Mouse (Mus musculus): ENCODE measurements around the gene Gm49450.

Gene Gm49450

DNA sequence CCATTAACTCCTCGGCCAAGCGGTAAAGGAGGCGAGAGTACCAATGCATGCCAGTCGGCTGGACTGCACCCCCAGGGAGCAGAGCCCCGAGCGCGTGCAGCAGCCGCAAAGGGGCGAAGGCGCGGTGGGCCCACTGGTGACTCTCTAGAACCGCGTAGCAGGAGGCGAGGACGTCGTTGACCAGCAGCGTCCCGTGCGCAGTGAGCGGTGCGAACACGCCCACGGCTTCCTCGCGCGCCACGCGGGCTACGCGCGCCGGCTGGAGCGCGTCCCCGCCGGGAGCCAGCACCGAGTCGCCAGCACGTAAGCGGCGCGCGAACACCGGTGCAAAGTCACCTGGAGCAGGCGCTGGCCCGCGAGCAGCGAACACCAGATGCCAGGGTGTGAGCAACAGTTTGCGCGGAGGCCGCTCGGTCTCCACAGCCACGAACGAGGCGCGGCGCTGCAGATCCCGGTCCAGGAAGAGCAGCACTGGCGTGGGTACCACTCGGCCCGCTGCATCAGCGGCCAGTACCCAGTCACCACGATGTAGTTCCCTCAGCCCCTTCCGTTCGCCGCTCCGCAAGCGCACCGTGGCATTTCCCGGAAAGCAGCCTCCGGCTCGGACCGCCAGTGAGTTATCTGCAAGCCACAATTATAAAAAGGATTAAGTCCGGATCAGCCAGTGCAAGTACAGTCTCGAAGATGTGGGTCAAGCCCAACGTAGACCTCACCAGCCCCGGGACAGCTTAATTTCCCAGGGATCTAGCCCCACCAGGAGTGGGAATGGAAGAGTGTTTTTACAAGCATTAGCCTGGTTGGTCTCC lies 59.2 kb downstream of the Gm49450 start, which contains the start of gene Rhebl1:
Rhebl1 (minus strand) TSS at position 601 of the 806 bp plus-strand sequence.
- DNase-seq (ENCODE audit: low read depth, low spot score) = no peak

DNA sequence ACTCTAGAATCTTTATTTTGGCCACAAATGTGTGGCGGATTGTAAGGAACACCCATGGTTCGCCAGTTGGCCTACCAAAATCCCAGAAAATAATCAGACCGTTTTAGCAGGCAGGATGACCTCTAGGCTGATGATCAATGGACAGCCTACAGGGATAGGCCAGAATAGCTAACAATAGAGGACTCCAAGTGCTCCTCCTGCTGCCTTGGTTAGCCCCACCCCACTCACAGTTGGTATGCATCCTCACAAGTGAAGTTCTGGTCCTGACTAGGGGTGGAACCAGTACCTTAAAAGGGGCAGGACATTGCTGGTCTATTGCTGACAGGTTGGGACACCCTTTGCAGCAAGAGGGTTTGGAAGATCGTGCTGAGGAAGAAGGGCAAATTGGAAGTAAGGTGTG lies 60.3 kb downstream of the Gm49450 start:
- peak; percentile 68 for DNase-seq (ENCODE audit: low read depth, low spot score)

DNA sequence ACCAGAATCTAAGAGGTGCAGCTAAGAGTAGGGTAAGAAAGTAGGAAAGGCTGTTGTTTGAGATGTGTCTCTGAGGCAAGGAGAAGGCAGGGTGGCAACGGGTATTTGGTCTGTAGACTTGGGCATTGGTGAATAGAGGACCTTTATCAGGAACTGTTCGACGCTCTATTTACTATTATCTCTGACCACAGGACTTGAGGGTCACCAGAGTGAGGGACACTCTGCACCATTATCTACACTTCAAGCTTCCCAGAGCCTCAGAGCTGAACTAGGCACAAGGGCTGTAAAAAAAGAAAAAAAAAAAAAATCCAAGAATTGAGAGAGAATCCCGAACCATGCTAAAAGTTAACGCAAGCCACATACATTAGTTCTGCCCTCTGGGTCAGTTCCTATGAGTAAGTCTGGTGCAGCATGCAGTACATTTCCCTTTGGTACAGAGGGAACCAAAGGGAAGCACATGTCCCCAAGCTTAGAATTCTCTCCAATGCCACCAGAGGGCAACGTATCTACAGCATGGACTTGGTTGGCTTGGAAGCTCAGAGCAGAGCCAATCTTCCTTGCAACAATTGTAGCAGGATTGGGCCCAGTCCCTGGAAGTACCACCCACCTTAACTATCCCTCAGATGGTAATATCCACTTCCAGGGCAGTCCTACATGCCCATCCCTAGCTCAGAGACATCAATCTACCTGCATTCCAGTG lies 61.3 kb downstream of the Gm49450 start:
- DNase-seq (ENCODE audit: low read depth, low spot score) = peak; percentile 87

DNA sequence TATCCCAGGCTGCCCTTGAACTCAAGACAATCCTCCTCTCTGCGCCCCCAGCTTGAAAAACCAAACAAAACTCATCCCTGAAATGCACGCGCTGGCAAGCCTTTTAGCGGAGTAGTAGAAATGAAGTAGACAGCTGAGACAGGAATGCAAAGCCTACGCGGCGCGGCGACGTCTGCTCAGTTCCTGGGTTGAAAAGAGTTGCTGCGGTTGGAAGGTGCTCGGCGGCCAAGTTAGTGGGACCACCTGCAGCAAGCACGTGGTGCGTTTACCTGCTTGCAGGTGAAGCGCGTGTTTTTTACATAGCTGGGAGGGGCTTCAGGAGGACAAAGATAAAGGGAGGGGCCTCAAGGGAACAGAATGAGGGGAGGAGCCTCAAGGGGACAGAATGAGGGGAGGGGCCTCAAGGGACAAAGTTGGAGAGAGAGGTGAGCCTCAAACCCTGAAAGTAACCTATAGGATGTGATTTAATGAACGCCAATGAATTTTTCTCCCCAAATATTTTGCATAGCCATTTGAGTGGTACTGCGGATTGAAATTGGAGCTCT lies 62.1 kb downstream of the Gm49450 start:
- peak; percentile 90 for DNase-seq (ENCODE audit: low read depth, low spot score)

DNA sequence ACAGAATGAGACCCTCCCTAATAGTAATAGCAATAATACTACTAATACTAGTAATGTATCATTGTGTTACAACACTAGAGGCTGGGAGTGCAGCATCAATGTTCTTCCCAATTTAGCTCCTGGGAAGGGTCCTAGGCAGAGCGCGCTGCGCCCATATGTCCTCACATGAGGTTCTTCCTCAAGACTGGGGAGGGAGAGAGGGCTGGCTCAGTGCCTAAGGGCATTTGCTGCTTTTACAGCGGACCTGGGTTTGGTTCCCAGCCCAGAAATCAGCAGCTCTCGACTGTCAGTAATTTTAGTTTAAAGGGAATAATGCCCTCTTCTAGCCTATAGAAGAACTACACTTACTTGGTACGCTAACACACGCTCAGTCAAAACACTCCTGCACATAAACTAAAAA lies 65.8 kb downstream of the Gm49450 start:
- DNase-seq (ENCODE audit: low read depth, low spot score) = no peak

DNA sequence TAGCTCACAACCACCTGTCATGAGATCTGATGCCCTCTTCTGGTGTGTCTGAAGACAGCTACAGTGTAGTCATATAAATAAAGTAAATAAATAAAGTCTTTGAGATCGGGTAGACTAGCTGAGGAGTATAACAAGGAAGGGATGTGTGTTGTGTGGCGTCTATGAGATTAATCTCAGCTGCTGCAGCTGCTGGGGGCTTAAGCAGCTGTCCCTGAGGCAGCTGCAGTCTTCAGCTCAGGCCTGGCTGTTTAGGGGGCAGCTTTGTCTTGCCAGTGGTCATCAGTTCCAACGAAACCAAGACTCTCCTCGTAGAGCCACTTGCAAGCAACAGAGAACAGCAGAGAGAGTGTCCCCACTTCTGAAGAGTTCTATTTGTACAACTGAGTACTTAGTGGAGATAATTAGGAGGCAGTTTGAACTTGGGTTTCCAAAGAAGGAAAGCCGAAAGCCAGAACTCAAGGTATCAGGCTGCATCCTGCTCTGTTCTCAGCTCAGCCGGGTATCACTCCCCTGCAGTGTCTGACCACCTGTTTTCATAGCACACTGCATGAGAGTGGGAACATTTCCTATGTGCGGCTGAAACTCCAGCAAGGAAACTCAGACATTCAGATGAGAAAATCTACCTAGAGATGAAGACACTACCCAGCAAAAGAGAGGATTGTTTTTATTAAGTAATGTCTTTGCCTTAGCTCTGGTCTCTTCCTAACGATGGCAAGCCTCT lies 66.5 kb downstream of the Gm49450 start:
- no peak for DNase-seq (ENCODE audit: low read depth, low spot score)

DNA sequence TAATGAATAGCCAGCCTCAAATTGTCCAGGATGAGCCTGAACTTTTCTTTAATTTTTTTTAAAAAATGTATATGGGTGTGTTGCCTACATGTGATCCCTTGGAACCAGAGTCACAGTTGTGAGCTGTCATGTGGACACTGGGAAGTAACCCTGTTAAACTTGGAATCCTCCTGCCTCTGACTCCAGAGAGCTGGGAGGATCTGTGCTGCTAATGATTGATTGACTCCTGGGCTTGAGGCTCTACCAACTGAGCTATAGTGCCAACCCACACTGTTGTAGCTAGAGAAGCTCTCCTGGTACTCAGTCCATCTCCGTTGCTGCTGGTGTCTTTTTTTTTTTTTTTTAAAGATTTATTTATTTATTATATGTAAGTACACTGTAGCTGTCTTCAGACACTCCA lies 69.2 kb downstream of the Gm49450 start:
- DNase-seq (ENCODE audit: low read depth, low spot score) = no peak

DNA sequence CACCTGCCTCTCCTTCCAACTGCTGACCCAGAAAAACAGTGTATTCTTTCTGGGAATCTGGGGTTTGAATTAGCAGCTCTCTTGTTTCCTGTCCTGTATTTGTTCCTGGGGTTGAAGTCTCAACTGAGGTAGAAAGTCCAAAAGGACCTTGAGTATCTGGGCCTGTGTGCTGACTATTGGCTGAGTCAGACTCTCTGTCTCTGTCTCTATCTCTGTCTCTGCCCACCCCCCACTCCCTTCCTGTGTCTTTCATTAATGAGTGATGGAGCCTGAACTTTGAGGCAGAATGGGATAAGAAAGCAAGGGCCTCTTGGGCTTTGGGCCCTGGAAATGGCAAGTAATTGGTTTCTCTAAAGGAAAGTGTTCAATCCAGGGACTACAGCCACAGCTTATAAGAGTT lies 69.7 kb downstream of the Gm49450 start:
- DNase-seq (ENCODE audit: low read depth, low spot score) = no peak

Data from R1 (cell line).